Mouse (Mus musculus) urinary bladder, adult 18-20 months (tissue): ENCODE measurements around the gene Gm10961.

ENCODE experiments used
- DNase-seq, 2 experiments: peaks; one replicate each; pipeline ENCODE4 v3.0.0; 2022; ENCODE audit warnings: low spot score in 2 of 2, mixed read lengths in 2 of 2

Gene Gm10961

DNA sequence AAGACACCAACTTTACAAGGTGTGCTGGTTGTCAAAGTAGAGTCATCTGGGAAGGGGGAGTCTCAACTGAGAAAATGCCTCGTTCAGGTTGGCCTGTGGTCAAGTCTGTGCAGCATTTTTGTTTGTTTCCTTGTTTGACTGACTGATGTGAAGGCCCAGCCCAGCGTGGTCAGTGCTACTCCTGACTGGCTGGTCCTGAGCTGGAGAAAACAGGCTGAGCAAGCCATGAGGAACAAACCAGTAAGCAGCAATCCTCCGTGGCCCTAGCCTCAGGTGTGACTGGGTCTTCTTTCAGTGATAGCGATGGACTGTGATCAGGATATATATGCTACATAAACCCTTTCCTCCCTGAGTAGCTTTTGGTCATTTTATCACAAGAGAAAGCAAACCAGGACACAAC is 25.8 kb downstream of the Gm10961 start:
- DNase-seq, result peak; percentile 14 to 35

DNA sequence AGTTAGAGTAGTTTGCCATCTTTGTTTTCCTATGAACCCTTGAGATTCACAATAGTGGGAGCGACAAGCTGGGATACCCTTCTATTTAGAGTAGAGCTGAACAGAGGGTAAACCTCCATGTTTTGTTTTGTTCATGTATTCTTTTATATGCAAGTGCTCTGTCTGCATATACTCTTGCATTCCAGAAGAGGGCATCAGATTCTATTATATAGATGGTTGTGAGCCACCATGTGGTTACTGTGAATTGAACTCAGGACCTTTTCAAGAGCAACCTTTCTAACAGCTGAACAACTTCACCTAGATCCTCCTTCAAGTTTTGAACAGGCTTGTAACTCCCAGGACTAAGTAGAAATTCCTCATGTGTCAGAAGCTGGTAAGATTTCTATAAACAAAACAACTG is 27.9 kb downstream of the Gm10961 start:
- no peak for DNase-seq

GRCm38 (mm10) chr3:107664641-107665040 is 33.5 kb downstream of the Gm10961 start:
- no peak for DNase-seq

DNA sequence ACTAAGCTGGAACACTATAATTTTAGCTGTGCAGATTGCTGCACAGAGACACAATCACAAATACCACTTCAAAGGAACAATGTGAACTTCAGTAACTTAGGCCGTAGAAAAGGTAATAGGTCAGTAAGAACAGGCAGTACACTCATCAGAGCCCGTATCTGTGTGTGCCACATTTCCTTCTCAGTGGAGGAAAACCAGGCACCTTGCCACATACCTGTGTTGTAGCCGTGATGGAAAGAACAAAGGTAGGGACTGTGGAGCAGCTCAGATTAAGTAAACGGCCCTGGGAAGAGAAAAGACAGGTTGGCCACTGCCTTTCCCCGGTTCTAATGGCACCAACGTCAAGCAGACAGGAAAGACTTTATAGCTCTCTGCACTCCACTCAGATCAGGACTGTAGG is 36.3 kb downstream of the Gm10961 start:
- DNase-seq, result no peak

DNA sequence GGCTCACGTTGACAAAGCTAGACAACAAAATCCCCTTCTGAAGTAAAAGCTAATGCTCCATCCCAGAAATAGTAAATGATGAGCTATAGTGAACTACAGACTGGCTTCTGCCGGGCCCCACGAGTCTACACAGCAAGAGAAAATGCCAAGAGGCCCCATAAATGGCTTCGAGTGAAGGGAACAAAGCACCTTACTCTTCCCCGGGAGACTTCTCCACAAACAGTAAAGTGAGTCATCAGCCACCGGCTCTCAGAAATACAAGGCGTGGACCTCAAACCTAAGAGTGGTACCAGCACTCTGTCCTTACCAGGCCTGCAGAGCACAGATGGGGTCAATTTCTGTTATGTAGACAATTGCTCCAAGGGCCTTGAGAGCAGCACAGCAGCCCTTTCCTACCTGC is 37.7 kb downstream of the Gm10961 start:
- DNase-seq, result no peak

DNA sequence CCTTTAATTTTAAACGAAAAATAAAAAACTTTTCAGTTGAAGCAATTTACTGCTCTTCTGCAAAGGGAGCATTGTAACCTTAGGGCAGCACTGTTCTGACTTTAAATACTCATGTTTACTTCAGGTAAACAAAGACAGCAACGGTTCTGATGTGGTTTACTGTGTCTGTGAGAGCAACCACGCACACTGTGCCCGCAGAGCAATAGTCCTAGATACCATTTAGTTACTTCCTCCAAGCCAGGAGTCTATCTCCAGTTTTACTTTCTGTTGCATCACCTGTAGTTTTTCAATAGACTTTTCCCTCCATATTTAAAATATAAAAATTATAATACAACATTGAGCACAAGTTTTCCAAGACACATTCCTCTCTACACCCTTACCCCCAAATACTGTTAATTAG is 39.4 kb downstream of the Gm10961 start:
- DNase-seq, result no peak

- DNase-seq, result no peak
Observed at GRCm38 (mm10) chr3:107671509-107671908, 40.4 kb downstream of the Gm10961 start.

- DNase-seq, result no peak
Observed at GRCm38 (mm10) chr3:107680790-107681576, 49.9 kb downstream of the Gm10961 start.
